Mouse (Mus musculus): Measurements from ENCODE around the gene Bckdhb. TPM values are rescaled to one million over a fixed set of nuclear protein-coding genes. Genes with fewer than 3 reads are reported as not detected.
"Not testable (repeated sequence)": the region's sequence is repeated elsewhere in the genome, so short reads cannot be mapped to it uniquely, and the experiment has no call there.

The Bckdhb gene
- total RNA-seq, 1 experiment from 2014 or later = 9.4 TPM

GRCm38 (mm10) chr9:84032669-84033341, 107.9 kb downstream of the Bckdhb start:
- ATAC-seq (replicated peaks in 1 of 2; ENCODE audit: insufficient read depth in 1 of 2, low FRiP score in 2 of 2, low TSS enrichment in 1 of 2, low read depth in 1 of 2, poor library complexity in 2 of 2, severe bottlenecking in 2 of 2) = no peak

- no peak for ATAC-seq (replicated peaks in 1 of 2; ENCODE audit: insufficient read depth in 1 of 2, low FRiP score in 2 of 2, low TSS enrichment in 1 of 2, low read depth in 1 of 2, poor library complexity in 2 of 2, severe bottlenecking in 2 of 2)
Measured at GRCm38 (mm10) chr9:84036046-84036445, 111.1 kb downstream of the Bckdhb start.

- no peak for ATAC-seq (replicated peaks in 1 of 2; ENCODE audit: insufficient read depth in 1 of 2, low FRiP score in 2 of 2, low TSS enrichment in 1 of 2, low read depth in 1 of 2, poor library complexity in 2 of 2, severe bottlenecking in 2 of 2)
Measured at GRCm38 (mm10) chr9:84037224-84037623, 112.3 kb downstream of the Bckdhb start.

- no peak for ATAC-seq (replicated peaks in 1 of 2; ENCODE audit: insufficient read depth in 1 of 2, low FRiP score in 2 of 2, low TSS enrichment in 1 of 2, low read depth in 1 of 2, poor library complexity in 2 of 2, severe bottlenecking in 2 of 2)
Measured at GRCm38 (mm10) chr9:84038946-84039345, 114.0 kb downstream of the Bckdhb start.

GRCm38 (mm10) chr9:84040376-84040775, 115.4 kb downstream of the Bckdhb start:
- no peak for ATAC-seq (replicated peaks in 1 of 2; ENCODE audit: insufficient read depth in 1 of 2, low FRiP score in 2 of 2, low TSS enrichment in 1 of 2, low read depth in 1 of 2, poor library complexity in 2 of 2, severe bottlenecking in 2 of 2)

GRCm38 (mm10) chr9:84041631-84042277, 116.8 kb downstream of the Bckdhb start:
- ATAC-seq (replicated peaks in 1 of 2; ENCODE audit: insufficient read depth in 1 of 2, low FRiP score in 2 of 2, low TSS enrichment in 1 of 2, low read depth in 1 of 2, poor library complexity in 2 of 2, severe bottlenecking in 2 of 2) = no peak

GRCm38 (mm10) chr9:84042539-84042938, 117.6 kb downstream of the Bckdhb start:
- no peak for ATAC-seq (replicated peaks in 1 of 2; ENCODE audit: insufficient read depth in 1 of 2, low FRiP score in 2 of 2, low TSS enrichment in 1 of 2, low read depth in 1 of 2, poor library complexity in 2 of 2, severe bottlenecking in 2 of 2)

- no peak for ATAC-seq (replicated peaks in 1 of 2; ENCODE audit: insufficient read depth in 1 of 2, low FRiP score in 2 of 2, low TSS enrichment in 1 of 2, low read depth in 1 of 2, poor library complexity in 2 of 2, severe bottlenecking in 2 of 2)
Measured at GRCm38 (mm10) chr9:84044136-84044535, 119.2 kb downstream of the Bckdhb start.

GRCm38 (mm10) chr9:84045632-84046031, 120.7 kb downstream of the Bckdhb start:
- no peak for ATAC-seq (replicated peaks in 1 of 2; ENCODE audit: insufficient read depth in 1 of 2, low FRiP score in 2 of 2, low TSS enrichment in 1 of 2, low read depth in 1 of 2, poor library complexity in 2 of 2, severe bottlenecking in 2 of 2)

GRCm38 (mm10) chr9:84046334-84046733, 121.4 kb downstream of the Bckdhb start:
- ATAC-seq (replicated peaks in 1 of 2; ENCODE audit: insufficient read depth in 1 of 2, low FRiP score in 2 of 2, low TSS enrichment in 1 of 2, low read depth in 1 of 2, poor library complexity in 2 of 2, severe bottlenecking in 2 of 2) = no peak

- no peak for ATAC-seq (replicated peaks in 1 of 2; ENCODE audit: insufficient read depth in 1 of 2, low FRiP score in 2 of 2, low TSS enrichment in 1 of 2, low read depth in 1 of 2, poor library complexity in 2 of 2, severe bottlenecking in 2 of 2)
Measured at GRCm38 (mm10) chr9:84046961-84047360, 122.0 kb downstream of the Bckdhb start.

- ATAC-seq (replicated peaks in 1 of 2; ENCODE audit: insufficient read depth in 1 of 2, low FRiP score in 2 of 2, low TSS enrichment in 1 of 2, low read depth in 1 of 2, poor library complexity in 2 of 2, severe bottlenecking in 2 of 2) = no peak
Measured at GRCm38 (mm10) chr9:84047436-84047835, 122.5 kb downstream of the Bckdhb start.

- ATAC-seq (replicated peaks in 1 of 2; ENCODE audit: insufficient read depth in 1 of 2, low FRiP score in 2 of 2, low TSS enrichment in 1 of 2, low read depth in 1 of 2, poor library complexity in 2 of 2, severe bottlenecking in 2 of 2) = no peak
Measured at GRCm38 (mm10) chr9:84049142-84049541, 124.2 kb downstream of the Bckdhb start.

GRCm38 (mm10) chr9:84050867-84051635, 126.1 kb downstream of the Bckdhb start:
- no peak for ATAC-seq (replicated peaks in 1 of 2; ENCODE audit: insufficient read depth in 1 of 2, low FRiP score in 2 of 2, low TSS enrichment in 1 of 2, low read depth in 1 of 2, poor library complexity in 2 of 2, severe bottlenecking in 2 of 2)

- no peak for ATAC-seq (replicated peaks in 1 of 2; ENCODE audit: insufficient read depth in 1 of 2, low FRiP score in 2 of 2, low TSS enrichment in 1 of 2, low read depth in 1 of 2, poor library complexity in 2 of 2, severe bottlenecking in 2 of 2)
Measured at GRCm38 (mm10) chr9:84055125-84055807, 130.3 kb downstream of the Bckdhb start.

- ATAC-seq (replicated peaks in 1 of 2; ENCODE audit: insufficient read depth in 1 of 2, low FRiP score in 2 of 2, low TSS enrichment in 1 of 2, low read depth in 1 of 2, poor library complexity in 2 of 2, severe bottlenecking in 2 of 2) = not testable (repeated sequence)
Measured at GRCm38 (mm10) chr9:84060781-84061180, 135.8 kb downstream of the Bckdhb start.

GRCm38 (mm10) chr9:84063617-84064016, 138.7 kb downstream of the Bckdhb start:
- no peak for ATAC-seq (replicated peaks in 1 of 2; ENCODE audit: insufficient read depth in 1 of 2, low FRiP score in 2 of 2, low TSS enrichment in 1 of 2, low read depth in 1 of 2, poor library complexity in 2 of 2, severe bottlenecking in 2 of 2)

GRCm38 (mm10) chr9:84064113-84064512, 139.2 kb downstream of the Bckdhb start:
- ATAC-seq (replicated peaks in 1 of 2; ENCODE audit: insufficient read depth in 1 of 2, low FRiP score in 2 of 2, low TSS enrichment in 1 of 2, low read depth in 1 of 2, poor library complexity in 2 of 2, severe bottlenecking in 2 of 2) = no peak
